Mouse (Mus musculus) frontal cortex, adult (tissue): ENCODE data around the gene Tcf7l1.
A peak's percentile ranks its signal among the peaks of the same experiment; 100 is the strongest.

Experiments
- ATAC-seq: cut with Nextera tagmentation; 2 replicates; pipeline ENCODE4 v1.9.2; 2017; ENCODE audit warnings: mild to moderate bottlenecking, moderate library complexity, mixed read lengths; ENCODE audit not compliant: low TSS enrichment

Gene Tcf7l1

DNA sequence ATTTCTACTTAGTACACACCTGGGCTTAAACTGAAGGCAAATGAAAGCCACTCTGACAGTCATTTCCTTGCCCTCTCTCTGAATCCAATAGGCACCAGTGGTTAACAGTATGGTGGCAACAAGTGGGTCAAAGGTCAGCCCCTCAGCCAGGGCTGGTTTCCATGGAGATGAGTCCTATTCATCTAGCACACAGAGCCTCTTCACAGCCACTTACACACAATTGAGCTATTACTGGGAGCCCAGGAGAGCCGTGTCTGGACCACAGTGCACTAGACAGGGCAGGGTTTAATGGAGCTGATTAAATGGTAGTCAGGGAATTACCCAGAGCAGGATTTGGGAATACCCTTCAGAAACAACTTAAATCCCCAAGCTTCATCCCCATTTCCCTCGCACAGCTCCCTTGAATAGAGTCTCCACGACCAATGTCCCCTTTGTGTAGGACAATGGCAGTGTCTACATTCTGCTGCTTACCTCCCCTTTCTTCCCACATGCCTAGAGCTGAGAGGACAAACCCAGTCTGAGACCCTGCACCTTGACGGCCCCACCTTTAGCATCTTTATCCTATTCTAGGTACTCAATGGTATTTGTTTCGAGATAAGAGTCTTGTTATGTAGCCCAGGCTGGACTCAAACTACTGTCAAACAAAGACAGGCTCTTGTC lies 89.5 kb downstream of the Tcf7l1 start:
- no peak for ATAC-seq

DNA sequence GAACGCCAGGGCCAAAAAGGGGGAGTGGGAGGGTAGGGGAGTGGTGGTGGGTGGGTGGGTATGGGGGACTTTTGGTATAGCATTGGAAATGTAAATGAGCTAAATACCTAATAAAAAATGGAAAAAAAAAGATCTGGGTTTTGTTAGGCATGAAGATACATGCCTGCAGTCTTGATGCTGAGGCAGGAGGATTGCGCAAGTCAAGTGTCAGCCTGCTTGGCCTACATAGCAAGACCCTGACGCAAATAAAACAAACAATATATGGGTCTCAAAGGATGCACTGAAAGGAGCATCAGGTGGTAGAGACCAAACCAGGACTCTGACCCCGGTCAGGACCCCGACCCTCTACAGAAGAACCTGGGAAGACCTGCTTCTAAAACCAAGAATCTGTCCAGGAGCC lies 90.5 kb downstream of the Tcf7l1 start:
- no peak for ATAC-seq

DNA sequence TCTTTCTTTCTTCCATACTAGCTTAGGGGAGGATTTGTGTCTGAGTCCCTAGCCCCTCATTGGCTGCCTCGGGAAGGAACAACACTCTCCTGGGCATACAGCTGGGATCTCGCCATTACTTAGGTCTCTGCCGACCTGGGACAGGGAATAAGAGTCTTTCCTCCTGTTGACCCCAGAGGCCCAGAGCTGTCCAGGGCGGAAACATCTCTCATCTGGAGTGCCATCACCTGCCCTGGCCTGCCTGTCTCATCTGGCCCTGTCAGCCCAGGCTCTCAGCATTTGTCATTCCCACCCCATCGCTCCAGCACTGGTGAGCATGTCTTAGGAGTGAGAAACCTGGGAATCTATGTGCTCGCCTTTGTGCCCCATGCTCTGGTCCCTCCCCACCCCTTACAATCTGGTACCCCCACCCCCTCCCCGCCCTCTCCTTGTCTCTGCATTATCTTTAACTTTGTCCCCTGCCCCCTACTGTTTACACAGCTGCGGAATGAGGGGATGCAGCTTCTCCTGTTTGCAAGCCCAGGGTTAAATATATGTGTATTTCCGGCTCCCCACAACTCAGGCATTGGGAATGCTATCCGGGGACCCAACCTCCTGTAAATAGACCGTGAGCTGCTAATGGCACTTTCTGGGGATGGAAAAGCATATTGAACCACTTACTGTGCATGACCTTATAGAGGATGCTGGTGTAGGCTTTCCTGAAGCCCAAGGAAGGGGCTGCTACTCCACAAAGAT lies 92.3 kb downstream of the Tcf7l1 start:
- no peak for ATAC-seq

DNA sequence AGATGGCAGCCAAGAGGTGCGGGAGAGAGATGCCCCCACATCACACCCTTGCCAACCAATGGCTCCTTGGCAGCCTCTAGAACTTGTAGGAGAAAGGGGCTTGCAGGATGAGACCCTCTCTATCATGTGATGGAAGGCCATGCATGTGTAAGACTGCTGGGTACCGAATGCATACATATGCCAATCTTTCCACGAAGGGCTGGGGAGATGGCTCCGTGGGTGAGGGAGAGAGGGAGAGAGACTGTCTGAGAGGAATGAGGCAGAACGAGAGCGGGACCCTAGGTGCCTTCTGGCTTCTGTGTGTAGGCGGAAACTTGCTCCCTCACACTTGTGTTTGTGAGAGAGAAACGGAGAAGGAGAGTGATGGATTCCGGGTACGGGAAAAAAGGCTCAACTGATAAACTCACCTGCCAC lies 94.3 kb downstream of the Tcf7l1 start:
- peak; percentile 51 for ATAC-seq

DNA sequence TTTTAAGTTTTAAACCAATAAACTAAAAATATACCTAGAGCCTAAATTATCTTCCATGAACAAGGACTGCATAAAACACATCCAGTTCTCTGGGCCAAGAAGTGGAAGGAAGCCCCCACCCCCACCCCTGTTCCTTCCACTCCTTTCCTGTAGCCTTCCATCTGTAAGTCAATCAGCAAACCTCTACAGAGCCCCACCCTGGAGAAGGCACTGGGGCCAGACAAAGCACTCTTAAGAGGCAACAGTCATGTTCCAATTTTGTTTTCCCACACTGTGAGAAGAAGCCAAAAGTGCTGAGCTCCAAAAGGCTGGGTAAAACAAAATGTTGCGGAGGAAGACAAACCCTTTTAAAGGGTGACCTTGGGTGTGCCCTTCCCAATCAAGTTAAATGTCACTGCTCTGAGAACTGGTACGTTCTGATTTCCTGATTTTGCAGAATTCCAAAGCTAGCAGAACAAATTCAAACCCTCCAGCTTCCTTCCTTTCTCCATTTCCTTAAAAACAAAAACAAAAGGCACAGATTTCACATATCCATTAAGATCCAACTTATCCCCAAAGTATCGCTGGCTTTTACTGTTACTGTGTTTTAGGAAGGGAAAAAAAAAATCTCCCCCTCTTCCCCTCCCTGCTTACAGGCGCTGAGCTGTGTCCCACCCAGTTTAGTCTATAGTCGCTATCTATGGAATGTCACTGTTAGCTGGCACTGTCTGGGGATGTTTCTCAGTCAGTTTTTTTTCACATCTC lies 94.8 kb downstream of the Tcf7l1 start:
- ATAC-seq = peak; percentile 80

DNA sequence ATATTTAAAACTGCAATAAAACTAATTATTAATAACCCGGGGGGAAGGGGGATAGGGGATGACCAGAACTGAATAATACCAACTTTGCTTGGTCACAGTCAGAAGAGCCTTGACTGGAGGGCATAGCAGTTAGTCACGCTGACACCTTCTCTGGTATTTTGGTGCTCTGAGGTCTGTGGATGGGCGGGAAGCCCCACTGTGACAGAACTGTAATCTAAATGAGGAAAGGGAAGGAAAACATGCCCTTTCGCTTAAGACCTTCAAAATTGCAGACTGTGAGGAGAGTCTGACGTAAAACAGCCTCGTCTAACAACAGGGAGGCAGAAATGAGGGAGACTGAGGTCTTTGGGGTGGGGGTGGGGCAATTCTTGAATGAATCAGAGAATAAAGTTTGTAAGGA lies 96.6 kb downstream of the Tcf7l1 start:
- no peak for ATAC-seq

DNA sequence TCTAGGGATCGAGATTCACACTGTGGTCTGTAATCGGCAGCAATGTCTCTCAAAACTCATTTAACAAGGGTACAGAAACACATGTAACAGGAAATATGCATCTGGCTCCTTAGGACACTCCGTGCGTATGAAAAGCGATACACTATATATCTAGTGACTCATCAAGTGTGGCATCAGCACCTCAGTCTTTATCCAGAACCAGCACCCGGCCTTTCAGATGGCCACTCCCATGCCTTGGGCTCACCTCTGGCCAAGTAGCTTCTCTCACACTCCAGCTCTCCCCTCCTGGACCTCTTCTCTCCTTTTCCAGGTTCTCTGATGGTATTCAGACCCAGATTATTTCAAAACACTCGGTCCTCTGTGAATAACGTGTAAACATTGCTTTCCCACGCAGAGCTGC lies 97.5 kb downstream of the Tcf7l1 start:
- ATAC-seq = no peak

DNA sequence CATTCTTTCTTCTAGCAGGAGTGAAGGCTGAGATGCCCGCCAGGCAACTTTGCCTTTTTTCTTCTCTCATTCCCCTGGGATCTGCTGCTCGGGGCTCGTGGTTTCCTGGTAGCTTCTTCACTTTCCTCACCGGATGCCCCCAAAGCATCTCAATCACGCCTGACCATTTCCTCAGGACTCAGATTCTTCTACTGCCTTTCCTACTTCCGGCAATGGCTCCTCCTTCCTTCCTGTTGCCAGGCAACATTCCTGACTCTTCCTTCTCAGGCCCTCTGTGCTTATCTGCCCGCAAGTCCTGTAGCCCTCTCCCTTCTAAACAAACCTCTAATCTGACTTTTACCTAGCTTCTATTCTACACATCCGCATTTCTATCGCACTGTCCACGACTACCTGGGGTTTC lies 98.5 kb downstream of the Tcf7l1 start:
- ATAC-seq = no peak

DNA sequence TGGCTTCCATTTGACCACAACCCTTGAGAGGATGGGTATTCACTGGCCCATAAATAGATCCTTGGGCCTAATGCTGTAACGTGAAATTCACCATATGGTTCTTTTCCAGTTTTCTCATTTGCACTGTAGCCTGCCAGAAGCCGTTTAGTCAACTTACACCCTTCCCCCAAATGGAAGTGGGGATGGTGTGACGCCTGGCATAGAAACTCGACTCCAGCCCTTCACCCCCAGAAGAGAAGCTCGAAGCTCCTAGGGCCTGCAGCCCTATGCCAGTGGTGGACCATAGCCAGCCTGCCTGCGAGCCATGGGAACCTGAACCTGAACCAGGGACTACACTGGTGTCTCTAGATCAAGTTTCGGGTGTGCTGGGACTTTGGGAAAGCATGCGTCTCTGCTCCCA lies 99.1 kb downstream of the Tcf7l1 start:
- ATAC-seq = no peak

DNA sequence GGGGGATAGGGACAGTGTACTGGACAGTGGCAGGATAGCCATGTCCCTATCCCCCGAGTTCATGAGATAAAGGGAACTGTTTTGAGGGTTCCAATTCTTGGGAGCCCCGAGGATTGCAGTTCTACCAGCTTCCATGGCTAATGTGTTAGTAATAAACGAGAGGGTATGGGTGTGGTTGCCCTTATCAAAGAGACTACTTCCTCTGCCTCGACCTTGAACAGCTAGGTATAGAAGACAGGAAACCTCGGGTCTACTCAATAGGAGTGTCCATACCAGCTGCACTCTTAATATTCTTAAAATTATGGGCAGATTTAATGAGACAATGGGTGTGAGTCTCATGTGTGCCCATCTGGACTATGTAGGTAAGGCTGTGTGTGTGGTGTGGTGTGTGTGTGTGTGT lies 100.0 kb downstream of the Tcf7l1 start:
- ATAC-seq = no peak

DNA sequence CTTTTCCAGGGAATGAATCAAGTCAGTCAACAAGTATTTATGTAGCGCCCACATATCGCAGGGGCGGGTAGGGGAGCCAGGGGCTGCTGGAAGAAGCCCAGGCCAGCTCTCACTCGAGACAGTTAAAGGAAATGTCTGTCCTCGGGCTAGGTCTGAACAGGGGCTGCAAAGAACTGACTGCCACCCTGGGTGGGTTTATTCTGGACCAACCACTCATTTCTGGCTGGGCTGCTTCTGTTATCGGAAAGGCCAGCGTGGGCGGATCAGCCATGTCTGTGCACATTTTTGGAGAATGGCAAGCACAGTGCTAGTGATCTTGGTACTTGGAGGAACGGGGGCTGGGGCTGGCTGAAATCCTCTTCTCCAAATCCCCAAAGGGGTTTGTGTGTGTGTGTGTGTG lies 103.9 kb downstream of the Tcf7l1 start:
- peak; percentile 47 for ATAC-seq

DNA sequence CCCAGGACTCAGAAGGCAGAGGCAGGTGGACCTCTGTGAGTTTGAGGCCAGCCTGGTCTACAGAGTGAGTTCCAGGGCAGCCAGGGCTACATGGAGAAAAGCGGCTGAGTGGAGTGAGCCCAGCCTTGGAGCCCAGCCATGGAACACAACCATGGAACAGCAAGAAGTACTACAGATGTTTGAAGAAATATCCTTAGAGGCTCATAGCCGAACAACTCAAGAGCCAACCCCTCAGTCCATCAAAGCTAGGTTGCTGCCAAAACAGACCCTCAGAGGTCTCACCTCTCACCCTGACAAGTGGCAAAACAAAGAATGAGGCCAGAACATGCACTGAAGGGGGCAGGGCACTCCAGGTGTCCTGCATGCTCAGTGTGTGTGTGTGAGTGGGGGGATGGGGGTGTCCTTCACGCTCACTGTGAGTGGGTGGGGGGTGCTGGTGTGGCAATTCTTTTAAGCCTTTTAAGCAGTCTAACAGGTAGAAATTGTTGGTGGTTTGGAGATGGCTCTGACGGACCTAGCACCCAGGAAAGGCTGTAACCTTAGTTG lies 104.7 kb downstream of the Tcf7l1 start:
- ATAC-seq = no peak

DNA sequence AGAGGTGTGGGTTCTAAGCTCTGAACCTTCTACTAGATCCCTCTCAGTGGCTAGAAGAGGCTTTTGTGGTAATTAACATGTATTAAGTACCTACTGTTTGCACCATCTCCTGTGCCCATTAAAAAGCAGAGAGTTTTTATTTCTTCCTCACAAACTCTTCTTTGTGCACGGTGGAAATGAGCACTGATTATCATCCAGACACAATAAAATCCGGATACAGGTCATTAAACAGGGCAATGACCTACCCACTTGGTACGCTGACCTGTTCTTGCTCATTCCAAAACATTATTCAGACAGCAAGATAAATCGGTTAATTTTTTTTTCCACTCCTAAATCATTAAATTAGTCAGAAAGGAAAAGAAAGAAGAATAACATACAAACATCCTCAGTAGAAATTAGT lies 106.8 kb downstream of the Tcf7l1 start:
- no peak for ATAC-seq

DNA sequence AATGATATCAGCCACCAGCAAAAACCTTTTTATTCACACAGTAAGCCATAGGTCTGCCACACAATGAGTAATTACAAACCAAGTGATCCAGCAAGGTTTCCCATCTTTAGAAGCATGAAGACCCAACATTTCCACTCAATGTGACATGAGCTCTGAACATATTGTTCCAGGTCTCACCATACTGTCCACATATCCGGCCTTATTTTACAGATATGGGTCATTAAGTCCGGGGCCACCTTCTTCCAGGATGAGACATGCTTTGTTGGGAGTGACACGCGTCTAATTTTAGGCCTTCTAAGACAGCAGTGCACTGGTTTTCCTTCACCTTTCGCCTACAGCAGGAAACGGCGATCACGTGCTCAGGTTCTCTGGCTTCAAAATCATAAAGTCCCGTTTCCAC lies 108.1 kb downstream of the Tcf7l1 start:
- ATAC-seq = no peak

DNA sequence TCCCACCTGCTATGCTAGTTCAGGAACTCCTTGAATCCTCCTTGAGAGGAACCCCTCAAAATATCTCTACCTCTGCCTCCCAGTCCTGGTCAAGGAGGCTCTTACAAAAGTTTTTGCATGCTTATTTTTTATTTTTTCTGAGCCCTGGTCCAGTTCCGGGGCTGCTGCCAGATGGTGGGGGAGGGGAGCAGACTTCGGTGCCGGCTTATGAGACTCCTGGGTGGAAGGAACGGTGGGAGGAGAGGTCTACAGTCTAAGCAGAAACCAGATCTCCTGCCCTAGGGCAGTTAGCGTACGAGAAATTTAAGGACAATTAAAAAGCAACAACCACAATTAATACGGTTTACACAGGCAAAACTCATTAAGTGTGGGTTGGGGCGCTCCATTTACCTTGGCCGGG lies 110.4 kb downstream of the Tcf7l1 start:
- no peak for ATAC-seq

DNA sequence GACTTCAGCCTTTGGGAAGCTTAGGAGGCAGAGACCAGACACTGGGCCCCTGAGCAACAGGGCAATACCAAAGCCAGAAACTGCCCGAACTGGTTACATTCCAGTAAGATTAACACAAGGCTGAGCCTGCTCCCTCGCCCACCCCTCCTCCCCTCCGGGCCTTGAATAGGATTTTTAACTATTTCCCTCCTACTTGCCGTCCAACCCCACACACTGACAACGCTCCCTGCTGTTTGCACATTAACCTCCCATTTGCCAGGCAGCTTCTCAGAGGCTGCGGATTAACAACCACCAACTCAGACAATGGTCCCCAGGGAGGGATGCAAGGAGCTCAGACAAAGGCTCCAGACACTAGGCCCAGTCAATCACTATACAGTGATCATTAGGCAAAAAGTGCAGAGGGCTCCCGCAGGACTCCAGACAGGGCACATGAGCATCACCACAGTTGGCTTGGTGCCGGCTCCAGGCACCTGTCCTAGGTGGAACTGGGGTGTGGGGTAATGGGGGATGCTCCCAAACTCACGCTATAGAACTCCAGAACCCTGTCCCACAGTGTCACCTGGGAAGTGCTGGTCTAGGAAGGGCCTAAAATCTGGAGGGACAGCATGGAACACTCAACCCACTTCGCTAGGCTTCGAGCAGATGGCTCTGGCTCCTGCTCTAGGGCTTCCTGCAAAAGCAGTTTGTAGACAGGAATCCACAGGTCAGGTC lies 111.4 kb downstream of the Tcf7l1 start:
- ATAC-seq = no peak

DNA sequence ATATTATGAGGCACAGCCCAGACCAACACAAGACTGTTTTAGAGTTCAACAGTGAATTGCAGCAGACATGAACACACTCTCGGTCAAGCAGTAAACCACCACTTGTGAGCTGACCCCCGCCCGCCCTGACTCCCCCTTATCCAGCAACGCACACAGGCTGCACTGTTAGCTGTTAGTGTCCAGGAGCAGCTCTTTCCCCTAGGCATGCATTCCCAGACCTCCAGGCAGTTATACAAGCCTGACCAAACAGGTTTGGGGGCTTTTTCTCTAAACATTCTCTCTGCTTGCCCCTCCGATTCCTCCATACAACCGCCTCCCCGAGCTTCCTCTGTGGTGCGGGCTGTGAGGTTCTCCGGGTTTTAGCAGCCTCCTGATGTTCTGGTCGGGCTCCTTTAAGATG lies 112.0 kb downstream of the Tcf7l1 start:
- no peak for ATAC-seq

DNA sequence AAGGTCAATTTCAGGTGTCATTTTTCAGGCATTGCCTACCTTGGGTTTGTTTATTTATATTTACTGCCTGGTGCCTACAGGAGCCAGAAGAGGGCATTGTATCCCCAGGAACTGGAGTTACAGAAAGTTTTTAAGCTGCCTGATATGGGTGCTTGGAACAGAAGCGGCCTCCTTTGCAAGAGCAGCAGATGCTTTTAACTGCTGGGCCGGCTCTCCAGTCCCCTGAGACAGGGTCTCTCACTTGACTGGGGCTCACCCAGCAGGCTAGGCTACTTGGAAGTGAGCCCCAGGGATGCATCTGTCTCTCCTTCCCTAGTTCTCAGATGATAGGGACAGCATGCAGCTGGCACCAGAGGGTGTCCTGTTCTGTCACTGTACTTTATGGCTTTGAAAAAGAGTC lies 112.7 kb downstream of the Tcf7l1 start:
- ATAC-seq = no peak

DNA sequence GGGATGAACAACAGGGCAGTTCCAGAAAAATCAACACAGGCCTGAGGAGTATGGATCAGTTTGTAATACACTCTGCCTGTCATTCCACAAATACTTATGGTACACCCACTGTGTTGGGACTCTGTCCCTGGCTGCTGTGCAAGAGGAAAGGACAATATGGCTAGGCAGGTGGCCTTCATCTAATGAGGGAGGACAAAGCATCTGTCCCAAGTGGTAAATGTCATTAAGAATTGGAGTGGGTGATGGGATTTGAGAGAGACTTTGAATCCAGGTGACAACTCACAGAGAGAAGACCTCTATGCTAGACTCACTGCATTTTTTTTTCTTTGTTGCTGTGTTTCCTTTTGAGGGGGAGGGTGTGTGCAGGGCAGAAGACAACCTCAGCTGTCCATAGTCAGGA lies 115.3 kb downstream of the Tcf7l1 start:
- no peak for ATAC-seq

DNA sequence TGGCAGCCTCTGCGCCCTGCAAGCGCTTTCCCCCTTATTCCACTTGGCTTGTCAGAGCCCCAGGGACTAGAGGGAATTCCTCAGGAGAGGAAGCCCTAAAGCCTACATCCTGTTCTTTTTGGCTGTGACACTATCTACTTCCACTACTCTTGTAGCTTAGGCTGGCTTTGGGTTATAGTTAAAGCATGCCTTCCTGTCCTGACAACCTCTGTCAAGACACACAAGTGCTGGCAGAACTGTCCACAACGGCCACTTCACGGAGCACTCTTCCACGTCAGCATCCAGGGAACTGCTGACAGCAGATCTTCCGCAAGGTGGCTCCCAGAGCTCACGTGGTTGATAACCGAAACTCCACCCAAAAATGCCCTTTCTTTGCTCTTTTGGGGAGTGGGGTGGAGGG lies 117.9 kb downstream of the Tcf7l1 start:
- no peak for ATAC-seq

DNA sequence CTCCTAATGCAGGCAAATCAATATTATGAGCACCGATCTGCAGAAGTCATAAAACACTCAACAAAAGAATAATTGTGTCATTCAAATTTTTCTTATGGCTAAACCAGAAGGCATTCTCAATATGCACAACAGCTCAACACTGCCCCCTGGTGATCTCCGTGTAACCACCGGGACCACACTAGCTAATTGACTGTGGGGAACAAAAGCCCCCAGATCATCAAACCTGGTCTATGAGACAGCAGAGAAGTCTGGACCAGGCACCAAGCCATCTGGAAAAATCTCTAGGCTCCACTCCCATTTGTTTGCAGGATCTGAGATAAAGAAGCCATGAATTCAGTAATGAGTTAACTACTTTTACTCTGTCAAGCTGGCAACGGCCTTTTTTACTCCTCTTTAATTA lies 122.0 kb downstream of the Tcf7l1 start:
- no peak for ATAC-seq

DNA sequence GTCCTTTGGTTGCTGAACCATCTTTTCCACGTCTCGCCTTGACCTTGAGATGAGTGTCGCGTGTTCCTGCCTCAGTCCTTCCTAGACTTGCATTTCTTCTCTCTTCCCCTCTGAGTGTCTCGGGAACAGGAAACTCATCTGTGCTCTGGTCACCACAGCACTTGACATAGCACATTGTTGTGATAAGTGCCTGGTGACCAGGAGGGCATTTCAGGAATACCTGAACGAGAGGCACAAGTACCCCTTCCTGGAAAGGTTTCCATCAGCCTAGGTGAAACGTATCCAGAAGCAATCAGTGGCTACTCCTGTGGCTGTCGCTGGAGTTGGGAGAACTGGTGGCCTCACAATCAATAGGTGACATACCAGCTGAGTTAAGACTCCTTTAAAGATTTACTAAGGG lies 124.8 kb downstream of the Tcf7l1 start:
- no peak for ATAC-seq
